Mouse (Mus musculus) brain, embryonic 14.5 days (tissue): Measurements from ENCODE around the gene Gstm7.

Experiments
- CTCF ChIP-seq: fragments of 200-500 bp; IDR thresholded peaks from 2 replicates; pipeline ENCODE4 v1.5.1; 2012; ENCODE audit warnings: inconsistent platforms, mild to moderate bottlenecking, moderate library complexity, borderline replicate concordance; ENCODE audit not compliant: insufficient read depth, insufficient read length; ENCODE audit errors: extremely low read depth
- POLR2A ChIP-seq: fragments of 200-500 bp; IDR thresholded peaks from 2 replicates; pipeline ENCODE4 v1.6.1; 2012; ENCODE audit warnings: mild to moderate bottlenecking, inconsistent platforms, borderline replicate concordance; ENCODE audit not compliant: poor library complexity, insufficient read depth, insufficient read length, severe bottlenecking; ENCODE audit errors: extremely low read depth

GRCm38 (mm10) chr3:107964026-107964425 is 32.4 kb upstream of the Gstm7 start:
- TF ChIP-seq POLR2A: no peak
- TF ChIP-seq CTCF: no peak
